Mouse (Mus musculus): Measurements from ENCODE around the gene Samd14. TPM values are rescaled to one million over a fixed set of nuclear protein-coding genes. Genes with fewer than 3 reads are reported as not detected.
"Not testable (repeated sequence)": the region's sequence is repeated elsewhere in the genome, so short reads cannot be mapped to it uniquely, and the experiment has no call there.

The Samd14 gene
- polyA plus RNA-seq (2012; rRNA removed), result 3.2 and 3.7 TPM in 2 replicates

- TF ChIP-seq POLR2A (IDR thresholded peaks at IDR 0.05; ENCODE audit: low read depth, low read length) (no peak), CTCF (conservative IDR thresholded peaks at IDR 0.05; ENCODE audit: insufficient read depth, insufficient read length, low read depth, low read length) (no peak)
- peak within 1 kb of the TSS; percentile 47 for H3K4me3 ChIP-seq (ENCODE audit: insufficient read depth, low read depth, low read length)
- no peaks in the 10 kb centered on the region for H3K27me3 ChIP-seq (replicated peaks; ENCODE audit: control insufficient read depth, insufficient read depth, low read length)
- H3K27ac ChIP-seq (ENCODE audit: insufficient read depth, low read depth, low read length), result peak within 1 kb of the TSS; percentile 53; the same call in 1 of the 2 replicates
- 1% methylated on average over 26 of the region's 32 CpGs for WGBS
- H3K4me1 ChIP-seq (ENCODE audit: control insufficient read depth, insufficient read depth, low read length), result peaks cover 8% of the 10 kb centered on the region; the same call in 1 of the 2 replicates
- no peaks in the 10 kb centered on the region for H3K36me3 ChIP-seq (ENCODE audit: control insufficient read depth, insufficient read depth, low read length)
- peak; percentile 47 for DNase-seq
Measured at GRCm38 (mm10) chr11:95009629-95010014, at the start of gene Samd14. TSS of gene Samd14 (plus strand) at chr11:95009879.

GRCm38 (mm10) chr11:94962534-94963101 lies 47.1 kb upstream of the Samd14 start:
- H3K27me3 ChIP-seq (replicated peaks; ENCODE audit: control insufficient read depth, insufficient read depth, low read length), result no peaks in the 10 kb centered on the region
- no peaks in the 10 kb centered on the region for H3K36me3 ChIP-seq (ENCODE audit: control insufficient read depth, insufficient read depth, low read length)
- H3K4me3 ChIP-seq (ENCODE audit: insufficient read depth, low read depth, low read length), result no peak overlapping the region
- DNase-seq, result no peak
- peaks cover 7% of the 10 kb centered on the region; the same call in 1 of the 2 replicates for H3K4me1 ChIP-seq (ENCODE audit: control insufficient read depth, insufficient read depth, low read length)
- TF ChIP-seq POLR2A (IDR thresholded peaks at IDR 0.05; ENCODE audit: low read depth, low read length), result no peak
- no peak for TF ChIP-seq CTCF (conservative IDR thresholded peaks at IDR 0.05; ENCODE audit: insufficient read depth, insufficient read length, low read depth, low read length)
- 50% methylated on average over 5 of the region's 5 CpGs for WGBS
- no peak overlapping the region for H3K27ac ChIP-seq (ENCODE audit: insufficient read depth, low read depth, low read length)

- H3K27ac ChIP-seq (ENCODE audit: insufficient read depth, low read depth, low read length), result no peak within 1 kb of the TSS
- no peak for TF ChIP-seq POLR2A (IDR thresholded peaks at IDR 0.05; ENCODE audit: low read depth, low read length)
- TF ChIP-seq CTCF (conservative IDR thresholded peaks at IDR 0.05; ENCODE audit: insufficient read depth, insufficient read length, low read depth, low read length), result no peak
- no peak for DNase-seq
- no peaks in the 10 kb centered on the region for H3K27me3 ChIP-seq (replicated peaks; ENCODE audit: control insufficient read depth, insufficient read depth, low read length)
- no peak within 1 kb of the TSS for H3K4me3 ChIP-seq (ENCODE audit: insufficient read depth, low read depth, low read length)
- H3K4me1 ChIP-seq (ENCODE audit: control insufficient read depth, insufficient read depth, low read length), result no peaks in the 10 kb centered on the region
- WGBS, result 47% methylated on average over 4 of the region's 4 CpGs
- no peaks in the 10 kb centered on the region for H3K36me3 ChIP-seq (ENCODE audit: control insufficient read depth, insufficient read depth, low read length)
Measured at GRCm38 (mm10) chr11:94967419-94967818, 42.3 kb upstream of the Samd14 start, which contains the start of gene Hils1. TSS of gene Hils1 (plus strand) at chr11:94967593.

GRCm38 (mm10) chr11:94968187-94968586 lies 41.5 kb upstream of the Samd14 start:
- no peak overlapping the region for H3K4me3 ChIP-seq (ENCODE audit: insufficient read depth, low read depth, low read length)
- DNase-seq, result no peak
- WGBS, result 85% methylated on average over 7 of the region's 7 CpGs
- H3K4me1 ChIP-seq (ENCODE audit: control insufficient read depth, insufficient read depth, low read length), result no peaks in the 10 kb centered on the region
- no peaks in the 10 kb centered on the region for H3K36me3 ChIP-seq (ENCODE audit: control insufficient read depth, insufficient read depth, low read length)
- H3K27me3 ChIP-seq (replicated peaks; ENCODE audit: control insufficient read depth, insufficient read depth, low read length), result no peaks in the 10 kb centered on the region
- no peak overlapping the region for H3K27ac ChIP-seq (ENCODE audit: insufficient read depth, low read depth, low read length)
- TF ChIP-seq CTCF (conservative IDR thresholded peaks at IDR 0.05; ENCODE audit: insufficient read depth, insufficient read length, low read depth, low read length) (no peak), POLR2A (IDR thresholded peaks at IDR 0.05; ENCODE audit: low read depth, low read length) (no peak)

- H3K36me3 ChIP-seq (ENCODE audit: control insufficient read depth, insufficient read depth, low read length); H3K4me1 ChIP-seq (ENCODE audit: control insufficient read depth, insufficient read depth, low read length); H3K27ac ChIP-seq (ENCODE audit: insufficient read depth, low read depth, low read length); H3K4me3 ChIP-seq (ENCODE audit: insufficient read depth, low read depth, low read length); DNase-seq; H3K27me3 ChIP-seq (replicated peaks; ENCODE audit: control insufficient read depth, insufficient read depth, low read length): not testable (repeated sequence)
- WGBS, result 82% methylated on average over 4 of the region's 4 CpGs
Measured at GRCm38 (mm10) chr11:94969709-94970108, 40.0 kb upstream of the Samd14 start.

- TF ChIP-seq CTCF (conservative IDR thresholded peaks at IDR 0.05; ENCODE audit: insufficient read depth, insufficient read length, low read depth, low read length), result peak; percentile 58
- TF ChIP-seq POLR2A (IDR thresholded peaks at IDR 0.05; ENCODE audit: low read depth, low read length), result no peak
- DNase-seq, result peak; percentile 80
- Histone ChIP-seq H3K27me3 (replicated peaks; ENCODE audit: control insufficient read depth, insufficient read depth, low read length) (no peaks in the 10 kb centered on the region), H3K4me1 (ENCODE audit: control insufficient read depth, insufficient read depth, low read length) (no peaks in the 10 kb centered on the region), H3K4me3 (ENCODE audit: insufficient read depth, low read depth, low read length) (no peak overlapping the region), H3K36me3 (ENCODE audit: control insufficient read depth, insufficient read depth, low read length) (no peaks in the 10 kb centered on the region), H3K27ac (ENCODE audit: insufficient read depth, low read depth, low read length) (no peak overlapping the region)
- 64% methylated on average over 15 of the region's 15 CpGs for WGBS
Measured at GRCm38 (mm10) chr11:94970210-94970943, 39.3 kb upstream of the Samd14 start.

GRCm38 (mm10) chr11:94971895-94972615 lies 37.6 kb upstream of the Samd14 start:
- Histone ChIP-seq H3K27ac (ENCODE audit: insufficient read depth, low read depth, low read length) (no peak overlapping the region), H3K4me3 (ENCODE audit: insufficient read depth, low read depth, low read length) (no peak overlapping the region), H3K4me1 (ENCODE audit: control insufficient read depth, insufficient read depth, low read length) (no peaks in the 10 kb centered on the region), H3K27me3 (replicated peaks; ENCODE audit: control insufficient read depth, insufficient read depth, low read length) (no peaks in the 10 kb centered on the region), H3K36me3 (ENCODE audit: control insufficient read depth, insufficient read depth, low read length) (no peaks in the 10 kb centered on the region)
- WGBS, result 66% methylated on average over 16 of the region's 16 CpGs
- TF ChIP-seq CTCF (conservative IDR thresholded peaks at IDR 0.05; ENCODE audit: insufficient read depth, insufficient read length, low read depth, low read length) (no peak), POLR2A (IDR thresholded peaks at IDR 0.05; ENCODE audit: low read depth, low read length) (no peak)
- DNase-seq, result no peak
